Mouse (Mus musculus) small intestine, adult 2 months (tissue): Measurements from ENCODE around the gene Sox18. TPM values are rescaled to one million over a fixed set of nuclear protein-coding genes. Genes with fewer than 3 reads are reported as not detected.

Experiments
- H3K27ac ChIP-seq: fragments of 200-500 bp; 2 replicates; pipeline ENCODE4 v1.5.1; 2012; ENCODE audit warnings: low read depth, low read length, control low read depth, inconsistent platforms; ENCODE audit not compliant: insufficient read depth
- H3K27me3 ChIP-seq: fragments of 200-500 bp; 2 replicates; pipeline ENCODE4 v1.6.1; 2012; ENCODE audit warnings: mild to moderate bottlenecking, moderate library complexity, low read length, inconsistent platforms; ENCODE audit not compliant: control insufficient read depth, insufficient read depth
- H3K36me3 ChIP-seq: fragments of 200-500 bp; 2 replicates; pipeline ENCODE4 v1.6.1; 2012; ENCODE audit warnings: mild to moderate bottlenecking, low read length, control low read depth, inconsistent platforms; ENCODE audit not compliant: control insufficient read depth, insufficient read depth
- H3K4me1 ChIP-seq: fragments of 200-500 bp; 2 replicates; pipeline ENCODE4 v1.6.1; 2012; ENCODE audit warnings: low read length, inconsistent platforms, mixed read lengths; ENCODE audit not compliant: control insufficient read depth, insufficient read depth, insufficient read length
- H3K4me3 ChIP-seq: fragments of 200-500 bp; 2 replicates; pipeline ENCODE4 v1.5.1; 2012; ENCODE audit warnings: low read depth, mild to moderate bottlenecking, control low read depth, inconsistent platforms, low read length, moderate library complexity
- CTCF ChIP-seq: fragments of 200-500 bp; IDR thresholded peaks from 2 replicates; pipeline ENCODE4 v1.5.1; 2012; ENCODE audit warnings: low read depth, mild to moderate bottlenecking, control low read depth, inconsistent platforms, low read length, moderate library complexity, mixed read lengths; ENCODE audit not compliant: insufficient replicate concordance, insufficient read length; ENCODE audit errors: extremely low read depth
- POLR2A ChIP-seq: fragments of 200-500 bp; IDR thresholded peaks from 2 replicates; pipeline ENCODE4 v1.6.1; 2012; ENCODE audit warnings: low read depth, mild to moderate bottlenecking, control low read depth, inconsistent platforms, low read length, moderate library complexity
- WGBS: fragments of 180-500 bp; shearing (Covaris S2); methylation state at CpG from one replicate; pipeline ENCODE4 v1.1.7; 2018; 5-methylcytosine and 5-hydroxymethylcytosine counted together
- polyA plus RNA-seq: library from polyadenylated mRNA; depleted of rRNA; stranded (reverse); fragments of >200 nt; gene quantifications from 2 replicates; pipeline ENCODE4 v1.2.3, GENCODE M21; 2012

Gene Sox18
- polyA plus RNA-seq, 1 experiment, result 59.8 TPM

DNA sequence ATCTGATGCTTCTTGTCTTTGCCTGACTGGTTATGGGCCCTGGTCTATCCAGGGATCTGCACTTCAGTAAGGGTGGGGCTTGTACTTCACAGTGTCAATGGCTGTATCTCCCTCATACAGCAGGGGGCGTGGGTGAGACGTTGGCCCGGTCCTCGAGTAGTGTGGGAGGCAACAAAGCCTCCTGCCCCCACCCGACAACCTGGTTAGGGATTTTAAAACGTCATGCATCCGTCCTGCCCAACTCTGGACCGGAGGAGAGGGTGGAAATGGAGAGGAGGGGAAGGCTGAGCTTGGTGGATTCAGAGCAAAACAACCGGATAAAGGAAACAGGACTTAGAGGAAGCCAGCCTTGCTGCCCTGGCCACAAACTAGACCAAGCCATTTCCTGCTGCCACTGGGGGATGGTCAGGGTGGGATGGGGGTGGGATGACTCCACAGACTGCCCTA lies 11.8 kb downstream of the Sox18 start:
- Histone ChIP-seq H3K27me3 (peaks cover 20% of the 10 kb centered on the region), H3K4me3 (no peak overlapping the region), H3K4me1 (no peaks in the 10 kb centered on the region), H3K36me3 (peaks cover 19% of the 10 kb centered on the region), H3K27ac (no peak overlapping the region)
- TF ChIP-seq POLR2A, result no peak
- TF ChIP-seq CTCF, result no peak; the same call in 1 of the 2 replicates
- 28% methylated on average over 9 of the region's 9 CpGs for WGBS

DNA sequence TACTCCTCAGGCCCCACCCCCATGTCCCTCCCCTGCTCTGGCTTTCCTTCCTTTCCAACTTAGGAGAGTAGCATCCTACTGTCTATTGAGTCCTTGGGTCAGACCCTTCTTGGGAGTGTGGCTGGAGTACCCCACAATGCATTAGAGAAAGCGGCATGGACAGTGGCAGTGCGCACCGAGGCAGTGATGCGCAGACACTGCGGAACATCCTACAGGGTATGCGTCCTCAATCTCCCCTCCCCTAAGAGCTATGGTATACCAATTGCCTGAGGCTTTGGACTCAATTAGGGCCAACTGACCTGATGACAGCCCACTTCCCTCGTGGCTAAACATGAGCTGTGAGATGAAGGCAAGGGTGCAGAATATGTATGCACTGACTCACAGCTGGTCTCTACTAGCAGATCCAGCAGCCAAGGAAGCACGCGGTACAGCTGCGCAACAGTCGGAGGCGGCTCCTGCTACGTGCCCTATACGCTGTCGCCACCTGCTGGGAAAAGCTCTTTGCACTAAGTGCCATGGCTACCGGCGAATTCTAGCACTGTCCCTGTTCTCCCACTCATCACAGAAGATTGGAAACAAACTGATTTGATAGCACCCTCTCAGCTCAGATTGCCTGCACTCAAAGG lies 12.4 kb downstream of the Sox18 start:
- TF ChIP-seq CTCF, result peak; percentile 65
- no peak for TF ChIP-seq POLR2A
- no peak overlapping the region for H3K27ac ChIP-seq
- H3K27me3 ChIP-seq, result peaks cover 20% of the 10 kb centered on the region
- H3K4me3 ChIP-seq, result no peak overlapping the region
- H3K36me3 ChIP-seq, result peaks cover 20% of the 10 kb centered on the region
- 43% methylated on average over 17 of the region's 17 CpGs for WGBS
- H3K4me1 ChIP-seq, result no peaks in the 10 kb centered on the region; the same call in 1 of the 2 replicates

GRCm38 (mm10) chr2:181658528-181658927 lies 12.9 kb downstream of the Sox18 start:
- Histone ChIP-seq H3K27ac (no peak overlapping the region), H3K4me3 (no peak overlapping the region), H3K27me3 (peaks cover 16% of the 10 kb centered on the region), H3K36me3 (peaks cover 20% of the 10 kb centered on the region), H3K4me1 (peaks cover 3% of the 10 kb centered on the region; the same call in 1 of the 2 replicates)
- 85% methylated on average over 7 of the region's 7 CpGs for WGBS
- TF ChIP-seq CTCF (no peak), POLR2A (no peak)

- peaks cover 22% of the 10 kb centered on the region for H3K36me3 ChIP-seq
- H3K4me1 ChIP-seq, result peaks cover 7% of the 10 kb centered on the region; the same call in 1 of the 2 replicates
- TF ChIP-seq POLR2A (no peak), CTCF (no peak)
- no peak overlapping the region for H3K27ac ChIP-seq
- H3K27me3 ChIP-seq, result peaks cover 12% of the 10 kb centered on the region; the same call in 1 of the 2 replicates
- no peak overlapping the region for H3K4me3 ChIP-seq
- WGBS, result 83% methylated on average over 2 of the region's 2 CpGs
These were observed 14.0 kb downstream of the Sox18 start for GRCm38 (mm10) chr2:181657441-181657840.

- 75% methylated on average over 3 of the region's 3 CpGs for WGBS
- no peak for TF ChIP-seq CTCF
- no peak for TF ChIP-seq POLR2A
- Histone ChIP-seq H3K27me3 (peaks cover 12% of the 10 kb centered on the region; the same call in 1 of the 2 replicates), H3K36me3 (peaks cover 28% of the 10 kb centered on the region), H3K4me1 (peaks cover 11% of the 10 kb centered on the region; the same call in 1 of the 2 replicates), H3K4me3 (no peak within 1 kb of the TSS), H3K27ac (no peak within 1 kb of the TSS)
These were observed 14.7 kb downstream of the Sox18 start, which contains the start of gene Gm29797 for GRCm38 (mm10) chr2:181656734-181657133. Gm29797 (plus strand) TSS chr2:181657034.

- H3K4me3 ChIP-seq, result no peak overlapping the region
- H3K36me3 ChIP-seq, result peaks cover 53% of the 10 kb centered on the region
- peak overlapping the region; percentile 23; the same call in 1 of the 2 replicates for H3K27ac ChIP-seq
- peaks cover 13% of the 10 kb centered on the region; the same call in 1 of the 2 replicates for H3K4me1 ChIP-seq
- TF ChIP-seq POLR2A (no peak), CTCF (no peak)
- 43% methylated on average over 1 of the region's 1 CpGs for WGBS
- peaks cover 12% of the 10 kb centered on the region; the same call in 1 of the 2 replicates for H3K27me3 ChIP-seq
These were observed 17.9 kb downstream of the Sox18 start for GRCm38 (mm10) chr2:181653523-181653922.

- H3K27ac ChIP-seq, result peak overlapping the region; percentile 79
These were observed 18.4 kb downstream of the Sox18 start for GRCm38 (mm10) chr2:181653065-181653464.

More at GRCm38 (mm10) chr2:181653065-181653464, 18.4 kb downstream of the Sox18 start:
- Histone ChIP-seq H3K27me3 (peaks cover 12% of the 10 kb centered on the region; the same call in 1 of the 2 replicates), H3K4me3 (no peak overlapping the region), H3K36me3 (peaks cover 58% of the 10 kb centered on the region), H3K4me1 (peaks cover 13% of the 10 kb centered on the region; the same call in 1 of the 2 replicates)
- TF ChIP-seq POLR2A (no peak), CTCF (no peak)
